Mouse (Mus musculus) midbrain, embryonic 11.5 days (tissue): Measurements from ENCODE around the gene Gnai1. TPM values are rescaled to one million over a fixed set of nuclear protein-coding genes. Genes with fewer than 3 reads are reported as not detected.
"Not testable (repeated sequence)": the region's sequence is repeated elsewhere in the genome, so short reads cannot be mapped to it uniquely, and the experiment has no call there.

Experiments used
- ATAC-seq: fragments of 200-750 bp; cut with Nextera tagmentation; 2 replicates; pipeline ENCODE4 v1.8.0; 2017; ENCODE audit warnings: moderate TSS enrichment, moderate library complexity; ENCODE audit not compliant: low FRiP score
- DNase-seq: peaks from one replicate; pipeline ENCODE4 v3.0.0; 2015; ENCODE audit warnings: low spot score; ENCODE audit errors: missing footprints
- H3K27ac ChIP-seq: fragments of 300-500 bp; sonication (generic); 2 replicates; pipeline ENCODE4 v1.5.1; 2014; ENCODE audit warnings: low read depth, low read length
- H3K27me3 ChIP-seq: fragments of 300-500 bp; sonication (generic); 2 replicates; pipeline ENCODE4 v1.6.1; 2014; ENCODE audit warnings: mild to moderate bottlenecking, low read length, moderate library complexity, mixed read lengths; ENCODE audit not compliant: control insufficient read depth, insufficient read depth
- H3K36me3 ChIP-seq: fragments of 300-500 bp; sonication (generic); 2 replicates; pipeline ENCODE4 v1.6.1; 2014; ENCODE audit warnings: mild to moderate bottlenecking, low read length, moderate library complexity, mixed read lengths; ENCODE audit not compliant: control insufficient read depth, insufficient read depth
- H3K4me1 ChIP-seq: fragments of 300-500 bp; sonication (generic); 2 replicates; pipeline ENCODE4 v1.6.1; 2014; ENCODE audit warnings: low read length; ENCODE audit not compliant: control insufficient read depth, insufficient read depth
- H3K4me2 ChIP-seq: fragments of 300-500 bp; sonication (generic); 2 replicates; pipeline ENCODE4 v1.6.1; 2014; ENCODE audit warnings: mild to moderate bottlenecking, moderate library complexity
- H3K4me3 ChIP-seq: fragments of 300-500 bp; sonication (generic); 2 replicates; pipeline ENCODE4 v1.5.1; 2014; ENCODE audit warnings: low read depth, low read length
- H3K9ac ChIP-seq: fragments of 300-500 bp; sonication (generic); 2 replicates; pipeline ENCODE4 v1.6.1; 2014; ENCODE audit warnings: low read length
- H3K9me3 ChIP-seq: fragments of 300-500 bp; sonication (generic); 2 replicates; pipeline ENCODE4 v1.6.1; 2016; ENCODE audit warnings: low read length; ENCODE audit not compliant: control insufficient read depth
- WGBS: fragments of 180-500 bp; shearing (Covaris S2); extraction: QIAGEN DNeasy Blood & Tissue Kit; methylation state at CpG from one replicate; pipeline ENCODE4 v1.1.7; 2014; 5-methylcytosine and 5-hydroxymethylcytosine counted together
- polyA plus RNA-seq: library from polyadenylated mRNA; unstranded; fragments of >200 nt; fragmentation: Nextera tagmentation; extraction: Ambion mirVana; gene quantifications from 2 replicates; pipeline ENCODE4 v1.2.1, GENCODE M21; 2014

Gene Gnai1
- polyA plus RNA-seq, 1 experiment from 2014 or later: 29.3 TPM

DNA sequence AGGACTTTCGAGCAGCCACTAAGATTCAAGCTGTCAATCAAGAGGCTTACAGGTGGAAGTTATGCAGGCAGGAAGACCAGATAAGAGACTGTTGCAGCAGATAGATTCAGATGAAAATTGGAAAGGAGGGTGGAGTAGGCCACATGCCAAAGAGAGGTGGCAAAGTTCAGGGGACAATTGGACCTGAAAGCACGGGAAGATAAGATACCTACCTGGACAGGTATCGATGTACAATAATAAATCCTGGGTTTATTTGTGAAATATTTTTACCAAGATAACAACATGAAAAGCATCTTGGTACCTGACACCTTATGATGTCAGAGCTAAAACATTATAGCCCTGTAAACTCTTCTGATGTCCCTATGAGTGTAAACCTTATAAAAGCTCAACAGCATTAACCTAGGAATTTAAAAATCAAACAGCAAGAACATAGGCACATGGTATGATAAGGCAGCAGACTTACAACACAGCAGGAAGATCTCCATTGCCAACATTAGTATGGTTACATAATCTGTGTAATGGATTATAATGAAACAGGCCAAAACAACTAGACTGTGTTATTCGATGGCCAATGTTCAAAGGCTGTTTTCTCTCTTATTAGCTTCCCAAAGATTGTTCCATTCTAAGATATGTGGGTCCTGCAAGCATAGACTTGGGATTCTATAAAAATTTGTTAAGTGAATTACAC is 16.6 kb downstream of the Gnai1 start:
- Histone ChIP-seq H3K27me3 (no peaks in the 10 kb centered on the region), H3K4me3 (no peak overlapping the region), H3K36me3 (no peaks in the 10 kb centered on the region), H3K4me2 (no peak overlapping the region), H3K4me1 (no peaks in the 10 kb centered on the region), H3K9ac (no peak overlapping the region), H3K27ac (no peak overlapping the region), H3K9me3 (no peaks in the 10 kb centered on the region)
- WGBS: 94% methylated on average over 4 of the region's 4 CpGs
- ATAC-seq (no peak), DNase-seq (no peak)

DNA sequence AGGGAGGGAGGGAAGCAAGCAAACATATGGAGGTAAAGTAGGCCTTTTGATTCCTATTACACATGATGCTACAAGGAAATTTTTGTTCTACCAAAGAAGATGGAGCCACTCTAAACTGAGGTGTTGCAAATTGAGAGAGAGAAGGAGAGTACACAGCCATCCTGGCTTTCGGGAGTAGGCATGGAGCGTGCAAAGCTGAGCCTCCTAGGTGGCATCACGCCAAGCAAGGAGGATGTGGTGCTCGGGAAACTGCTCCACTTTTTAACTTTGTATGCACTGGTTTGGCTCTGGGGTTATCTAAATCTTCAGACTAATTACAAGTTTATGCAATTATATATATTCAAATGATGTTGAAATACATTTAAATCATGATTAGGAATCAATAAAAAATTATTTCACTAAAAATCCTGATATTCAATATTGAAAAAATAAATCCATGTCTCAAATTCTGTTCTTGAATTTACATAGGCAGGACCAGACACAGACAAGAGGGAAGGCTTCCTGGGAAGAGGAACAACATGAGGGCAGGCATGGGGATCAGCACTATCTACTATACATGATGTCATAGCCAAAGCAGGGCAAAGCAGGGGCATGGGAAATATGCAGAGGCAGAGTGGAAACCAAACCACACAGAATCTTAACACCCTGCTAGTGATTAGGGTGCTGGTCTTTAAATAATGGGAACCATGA is 17.2 kb downstream of the Gnai1 start:
- 92% methylated on average over 4 of the region's 4 CpGs for WGBS

DNA sequence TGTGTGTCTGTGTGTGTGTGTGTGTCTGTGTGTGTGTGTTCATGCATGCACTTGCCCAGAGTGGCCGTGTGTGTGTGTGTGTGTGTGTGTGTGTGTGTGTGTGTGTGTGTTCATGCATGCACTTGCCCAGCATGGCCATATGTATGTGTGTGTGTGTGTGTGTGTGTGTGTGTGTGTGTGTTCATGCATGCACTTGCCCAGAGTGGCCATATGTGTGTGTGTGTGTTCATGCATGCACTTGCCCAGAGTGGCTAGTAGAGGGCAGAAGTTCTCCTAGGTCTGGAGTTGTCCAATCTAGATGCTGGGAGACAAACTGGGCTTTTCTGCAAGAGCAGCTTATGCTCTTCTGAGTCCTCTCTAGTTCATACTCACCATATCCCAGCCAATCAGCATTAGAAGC is 18.3 kb downstream of the Gnai1 start:
- H3K4me3 ChIP-seq, H3K4me1 ChIP-seq, H3K9me3 ChIP-seq, H3K9ac ChIP-seq, H3K4me2 ChIP-seq, DNase-seq, H3K36me3 ChIP-seq, H3K27ac ChIP-seq, H3K27me3 ChIP-seq: not testable (repeated sequence)
- WGBS: 86% methylated on average over 1 of the region's 1 CpGs
- ATAC-seq: 0 out of 2 replicates have a peak, but pooled peaks have one; percentile 24

More for the DNA sequence above, 17.2 kb downstream of the Gnai1 start:
- H3K9ac ChIP-seq: no peak overlapping the region
- ATAC-seq (no peak), DNase-seq (no peak)
- H3K9me3 ChIP-seq: no peaks in the 10 kb centered on the region
- no peaks in the 10 kb centered on the region for H3K4me1 ChIP-seq
- no peak overlapping the region for H3K4me2 ChIP-seq
- no peak overlapping the region for H3K27ac ChIP-seq
- no peaks in the 10 kb centered on the region for H3K36me3 ChIP-seq
- H3K4me3 ChIP-seq: no peak overlapping the region
- H3K27me3 ChIP-seq: no peaks in the 10 kb centered on the region

DNA sequence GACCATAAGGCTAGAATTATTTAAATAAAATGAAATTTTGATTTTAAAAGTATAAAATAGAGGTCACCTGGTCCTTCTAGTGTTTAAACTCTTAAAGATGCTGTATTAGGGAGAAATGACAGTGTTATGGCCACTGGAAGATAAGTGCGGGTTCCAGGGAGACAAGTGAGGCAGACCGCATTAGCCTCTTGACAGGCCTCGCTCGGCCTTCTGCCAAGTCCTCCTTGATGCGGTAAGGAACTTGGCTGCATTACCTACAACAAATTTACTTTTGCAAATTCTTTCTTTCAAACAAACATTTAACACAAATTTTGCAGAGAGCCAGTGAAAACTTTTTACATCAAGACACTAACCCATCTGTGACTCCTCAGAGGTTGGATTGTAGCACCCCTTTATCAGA is 27.9 kb downstream of the Gnai1 start:
- H3K9me3 ChIP-seq: no peaks in the 10 kb centered on the region
- H3K27ac ChIP-seq: no peak overlapping the region
- no peaks in the 10 kb centered on the region for H3K36me3 ChIP-seq
- no peaks in the 10 kb centered on the region for H3K4me1 ChIP-seq
- no peaks in the 10 kb centered on the region for H3K27me3 ChIP-seq
- ATAC-seq (no peak), DNase-seq (no peak)
- H3K9ac ChIP-seq: no peak overlapping the region
- 96% methylated on average over 5 of the region's 5 CpGs for WGBS
- no peak overlapping the region for H3K4me3 ChIP-seq
- H3K4me2 ChIP-seq: no peak overlapping the region

GRCm38 (mm10) chr5:18330726-18331125 is 29.4 kb downstream of the Gnai1 start:
- Histone ChIP-seq H3K9me3 (no peaks in the 10 kb centered on the region), H3K27me3 (no peaks in the 10 kb centered on the region), H3K4me2 (no peak overlapping the region), H3K36me3 (no peaks in the 10 kb centered on the region), H3K27ac (no peak overlapping the region), H3K4me1 (no peaks in the 10 kb centered on the region), H3K4me3 (no peak overlapping the region), H3K9ac (no peak overlapping the region)
- WGBS: 84% methylated on average over 8 of the region's 8 CpGs
- no peak for ATAC-seq
- no peak for DNase-seq

GRCm38 (mm10) chr5:18326159-18326558 is 34.0 kb downstream of the Gnai1 start:
- no peaks in the 10 kb centered on the region for H3K9me3 ChIP-seq
- no peaks in the 10 kb centered on the region for H3K36me3 ChIP-seq
- H3K27me3 ChIP-seq: no peaks in the 10 kb centered on the region
- no peak overlapping the region for H3K27ac ChIP-seq
- no peak overlapping the region for H3K4me3 ChIP-seq
- DNase-seq: no peak
- no peaks in the 10 kb centered on the region for H3K4me1 ChIP-seq
- 91% methylated on average over 6 of the region's 6 CpGs for WGBS
- H3K9ac ChIP-seq: no peak overlapping the region
- no peak overlapping the region for H3K4me2 ChIP-seq
- ATAC-seq: no peak

- Histone ChIP-seq H3K27me3 (no peaks in the 10 kb centered on the region), H3K36me3 (no peaks in the 10 kb centered on the region), H3K4me3 (no peak overlapping the region), H3K27ac (no peak overlapping the region; the same call in 1 of the 2 replicates), H3K9ac (no peak overlapping the region), H3K9me3 (no peaks in the 10 kb centered on the region), H3K4me2 (no peak overlapping the region), H3K4me1 (no peaks in the 10 kb centered on the region)
- ATAC-seq (peak; percentile 83), DNase-seq (peak; percentile 84)
- 68% methylated on average over 9 of the region's 9 CpGs for WGBS
These were observed 36.6 kb downstream of the Gnai1 start for GRCm38 (mm10) chr5:18323534-18323933.

- H3K4me1 ChIP-seq: no peaks in the 10 kb centered on the region
- H3K27ac ChIP-seq: no peak overlapping the region
- DNase-seq (peak; percentile 66), ATAC-seq (peak; percentile 55)
- H3K27me3 ChIP-seq: no peaks in the 10 kb centered on the region
- H3K9ac ChIP-seq: no peak overlapping the region
- no peak overlapping the region for H3K4me3 ChIP-seq
- no peaks in the 10 kb centered on the region for H3K9me3 ChIP-seq
- no peak overlapping the region for H3K4me2 ChIP-seq
- 69% methylated on average over 3 of the region's 3 CpGs for WGBS
- no peaks in the 10 kb centered on the region for H3K36me3 ChIP-seq
These were observed 38.5 kb downstream of the Gnai1 start for GRCm38 (mm10) chr5:18321661-18322060.

- Histone ChIP-seq H3K9me3 (no peaks in the 10 kb centered on the region), H3K4me2 (no peak overlapping the region), H3K4me1 (no peaks in the 10 kb centered on the region), H3K4me3 (no peak overlapping the region), H3K27ac (no peak overlapping the region), H3K27me3 (no peaks in the 10 kb centered on the region), H3K9ac (no peak overlapping the region), H3K36me3 (no peaks in the 10 kb centered on the region)
- no peak for DNase-seq
- no peak for ATAC-seq
- WGBS: 86% methylated on average over 4 of the region's 4 CpGs
These were observed 41.3 kb downstream of the Gnai1 start for GRCm38 (mm10) chr5:18318846-18319245.
